Comparison of ENCODE assay signal across 25 mouse cellular contexts in genomic region chr17:36899376-36899775, GRCm38 (mm10). TPM values are rescaled to one million over a fixed set of nuclear protein-coding genes. Genes with fewer than 3 reads are reported as not detected.
"Had no signal": no experiment of that assay in that cellular context is flagged by ENCODE, and none has a peak within 500 bp of the region (broad histone marks: within the 10 kb centered on the region; RNA-seq: fewer than 3 reads in every experiment).

No protein-coding gene starts in this region.

- H3K9me3 ChIP-seq: limb, embryonic 10.5 days; limb, embryonic 13.5 days; liver, embryonic 12.5 days; liver, embryonic 15.5 days; lung, embryonic 15.5 days; midbrain, embryonic 13.5 days; neural tube, embryonic 13.5 days had no signal

- DNase-seq: kidney, adult 18-20 months; kidney, postnatal 25 days; liver; lung, adult 18-20 months; lung, postnatal 10 days; lung, postnatal 36 days; thymus, postnatal 25 days had no signal

- H3K4me2 ChIP-seq: limb, embryonic 13.5 days; liver, embryonic 12.5 days; liver, embryonic 15.5 days; lung, embryonic 15.5 days; midbrain, embryonic 13.5 days; neural tube, embryonic 13.5 days had no signal

- ATAC-seq: liver, embryonic 12.5 days; midbrain, embryonic 13.5 days; midbrain, embryonic 16.5 days had no signal

- H3K9ac ChIP-seq: limb, embryonic 13.5 days; liver, embryonic 12.5 days; liver, embryonic 15.5 days; lung, embryonic 15.5 days; midbrain, embryonic 13.5 days; neural tube, embryonic 13.5 days had no signal

- H3K4me3 ChIP-seq: limb, embryonic 10.5 days; limb, embryonic 13.5 days; liver, embryonic 12.5 days; liver, embryonic 15.5 days; lung, embryonic 15.5 days; midbrain, embryonic 13.5 days; myocyte; neural tube, embryonic 13.5 days had no signal

- H3K27ac ChIP-seq: kidney, postnatal 0 days; limb, embryonic 10.5 days; limb, embryonic 13.5 days; liver, embryonic 12.5 days; liver, embryonic 15.5 days; lung, embryonic 15.5 days; midbrain, embryonic 13.5 days; neural tube, embryonic 13.5 days; stomach, postnatal 0 days had no signal

- H3K27me3 ChIP-seq: limb, embryonic 13.5 days; lung, embryonic 15.5 days; midbrain, embryonic 13.5 days; neural tube, embryonic 13.5 days had no signal

- H3K4me1 ChIP-seq: limb, embryonic 10.5 days; limb, embryonic 13.5 days; liver, embryonic 12.5 days; liver, embryonic 15.5 days; lung, embryonic 15.5 days; midbrain, embryonic 13.5 days; neural tube, embryonic 13.5 days had no signal

- H3K36me3 ChIP-seq: limb, embryonic 10.5 days; limb, embryonic 13.5 days; liver, embryonic 12.5 days; liver, embryonic 15.5 days; lung, embryonic 15.5 days; midbrain, embryonic 13.5 days; neural tube, embryonic 13.5 days had no signal

RNA-seq across cellular contexts. Expression of gene Trim31, which starts 1.5 kb away (rescaled TPM):
- total RNA-seq: layer of hippocampus, adult 8-10 months; layer of hippocampus, postnatal 10 days; left cerebral cortex, postnatal 25 days; monocyte, adult 5-6 weeks; neutrophil, adult 5-6 weeks had no signal
- polyA plus RNA-seq: kidney, embryonic 14.5 days; kidney, postnatal 0 days; limb, embryonic 10.5 days; limb, embryonic 13.5 days; liver, embryonic 12.5 days; liver, embryonic 15.5 days; midbrain, embryonic 13.5 days; midbrain, embryonic 16.5 days; myocyte; neural tube, embryonic 13.5 days had no signal

RNA-seq across cellular contexts. Expression of gene Trim40, which starts 9.5 kb away (rescaled TPM):
- total RNA-seq: layer of hippocampus, postnatal 10 days; left cerebral cortex, postnatal 25 days; monocyte, adult 5-6 weeks; neutrophil, adult 5-6 weeks had no signal
- polyA plus RNA-seq: kidney, embryonic 14.5 days; kidney, postnatal 0 days; limb, embryonic 10.5 days; limb, embryonic 13.5 days; liver, embryonic 12.5 days; liver, embryonic 15.5 days; lung, embryonic 15.5 days; midbrain, embryonic 13.5 days; midbrain, embryonic 16.5 days; myocyte; neural tube, embryonic 13.5 days; stomach, embryonic 14.5 days had no signal

RNA-seq across cellular contexts. Expression of gene Trim10, which starts 30.0 kb away (rescaled TPM):
- total RNA-seq: layer of hippocampus, adult 8-10 months; left cerebral cortex, postnatal 25 days had no signal
- polyA plus RNA-seq: myocyte had no signal

RNA-seq across cellular contexts. Expression of gene Trim15, which starts 32.4 kb away (rescaled TPM):
- total RNA-seq: layer of hippocampus, adult 8-10 months; layer of hippocampus, postnatal 10 days; left cerebral cortex, postnatal 25 days; monocyte, adult 5-6 weeks; neutrophil, adult 5-6 weeks had no signal
- polyA plus RNA-seq: myocyte had no signal

RNA-seq across cellular contexts. Expression of gene Rnf39, which starts 43.3 kb away (rescaled TPM):
- total RNA-seq: monocyte, adult 5-6 weeks had no signal
- polyA plus RNA-seq: liver, embryonic 12.5 days had no signal
